Mouse (Mus musculus): ENCODE results near the gene Synrg. TPM values are rescaled to one million over a fixed set of nuclear protein-coding genes. Genes with fewer than 3 reads are reported as not detected.

The Synrg gene
- 5.2 and 5.4 TPM in 2 replicates for polyA plus RNA-seq (2015; fragmentation: Nextera tagmentation; extraction: Ambion mirVana)

DNA sequence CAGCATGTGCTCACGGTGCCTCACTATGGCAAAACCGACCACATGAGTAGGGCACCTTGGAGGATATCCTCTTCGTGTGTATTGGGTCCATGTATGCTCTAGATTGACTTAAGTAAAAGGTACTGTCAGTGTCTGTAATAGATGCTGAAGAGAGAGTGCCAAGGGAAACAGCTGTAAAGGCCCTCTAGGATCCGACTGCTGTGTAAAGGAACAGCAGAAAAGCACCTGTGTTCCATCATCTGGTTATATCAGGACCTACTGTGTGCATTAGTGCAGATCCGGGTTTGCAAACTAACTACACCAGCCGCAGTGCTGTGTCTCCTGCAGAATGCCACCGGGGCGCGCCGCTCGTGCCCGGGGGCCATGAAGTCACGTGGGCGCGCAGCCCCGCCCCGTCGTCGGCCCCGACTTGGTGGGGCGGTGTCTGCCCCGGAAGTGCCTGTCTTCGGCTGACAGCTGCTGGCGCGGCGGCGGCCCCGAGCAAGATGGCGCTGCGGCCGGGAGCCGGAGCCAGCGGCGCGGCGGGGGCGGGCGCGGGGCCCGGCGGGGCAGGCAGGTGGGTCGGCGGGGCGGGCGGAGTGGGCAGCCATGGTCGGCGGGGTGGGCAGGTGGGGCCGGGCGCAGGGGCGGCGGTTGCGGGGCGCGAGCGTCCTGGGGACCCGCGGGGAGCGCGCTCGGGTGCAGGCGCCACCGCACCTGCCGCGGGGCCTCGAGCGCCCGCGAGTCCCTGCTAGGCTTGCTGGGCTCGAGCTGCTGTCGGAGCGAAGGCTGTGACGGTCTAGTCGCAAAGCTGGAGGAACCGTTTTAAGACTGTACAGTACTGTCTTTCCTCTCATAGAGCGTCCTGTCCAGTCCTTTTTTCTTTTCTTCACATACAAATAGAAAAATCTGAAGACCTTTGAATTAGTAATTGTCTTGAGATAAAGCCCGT lies at the start of gene Synrg:
Synrg (plus strand) TSS at position 438 of the 931 bp plus-strand sequence.
- Histone ChIP-seq H3K36me3 (replicated peaks) (peaks cover 40% of the 10 kb centered on the region), H3K27ac (replicated peaks) (peak within 1 kb of the TSS; percentile 80), H3K27me3 (no peaks in the 10 kb centered on the region), H3K4me3 (replicated peaks) (peak within 1 kb of the TSS; percentile 77), H3K9me3 (replicated peaks) (no peaks in the 10 kb centered on the region), H3K9ac (peak within 1 kb of the TSS; percentile 75), H3K4me2 (peak within 1 kb of the TSS; percentile 84), H3K4me1 (replicated peaks) (peaks cover 41% of the 10 kb centered on the region)
- ATAC-seq (ENCODE audit: insufficient read depth), result peak; percentile 94
- WGBS (ENCODE audit: insufficient replicate concordance), result 1% methylated on average over 67 of the region's 76 CpGs

DNA sequence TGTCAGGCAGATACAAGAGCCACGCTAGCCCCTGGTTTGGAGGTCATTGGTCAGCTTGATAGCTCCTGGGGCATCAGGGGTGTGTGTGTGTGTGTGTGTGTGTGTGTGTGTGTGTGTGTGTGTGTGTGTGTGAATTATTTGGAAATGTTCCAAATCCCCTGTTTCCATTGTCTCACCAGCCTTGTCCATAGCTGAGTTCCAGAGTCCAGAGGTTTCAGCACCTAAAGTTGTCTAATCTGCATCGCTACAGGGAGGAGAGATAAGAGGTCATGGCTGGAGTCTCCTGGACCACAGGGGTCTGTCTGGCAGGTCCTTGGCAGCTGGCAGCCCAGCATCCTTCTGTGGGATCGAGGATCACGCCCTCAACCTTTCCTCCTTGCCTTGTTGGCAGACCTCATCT lies 49.7 kb upstream of the Synrg start:
- ATAC-seq (ENCODE audit: insufficient read depth), result no peak
- H3K27ac ChIP-seq (replicated peaks), result peak overlapping the region; percentile 53; the same call in 1 of the 2 replicates
- H3K36me3 ChIP-seq (replicated peaks), result no peaks in the 10 kb centered on the region
- H3K4me3 ChIP-seq (replicated peaks), result no peak overlapping the region
- peaks cover 9% of the 10 kb centered on the region for H3K4me1 ChIP-seq (replicated peaks)
- no peak overlapping the region for H3K4me2 ChIP-seq
- H3K27me3 ChIP-seq, result no peaks in the 10 kb centered on the region
- 49% methylated on average over 4 of the region's 4 CpGs for WGBS (ENCODE audit: insufficient replicate concordance)
- H3K9me3 ChIP-seq (replicated peaks), result no peaks in the 10 kb centered on the region
- no peak overlapping the region for H3K9ac ChIP-seq

- WGBS (ENCODE audit: insufficient replicate concordance), result 59% methylated on average over 2 of the region's 2 CpGs
- no peak overlapping the region for H3K27ac ChIP-seq (replicated peaks)
- no peak overlapping the region for H3K9ac ChIP-seq
- no peaks in the 10 kb centered on the region for H3K36me3 ChIP-seq (replicated peaks)
- no peaks in the 10 kb centered on the region for H3K27me3 ChIP-seq
- H3K4me1 ChIP-seq (replicated peaks), result 0 out of 2 replicates have a peak, but pooled peaks cover 3% of the 10 kb centered on the region
- no peak for ATAC-seq (ENCODE audit: insufficient read depth)
- no peak overlapping the region for H3K4me3 ChIP-seq (replicated peaks)
- H3K4me2 ChIP-seq, result no peak overlapping the region
- no peaks in the 10 kb centered on the region for H3K9me3 ChIP-seq (replicated peaks)
These were observed 41.6 kb upstream of the Synrg start for GRCm38 (mm10) chr11:83922600-83922999.

DNA sequence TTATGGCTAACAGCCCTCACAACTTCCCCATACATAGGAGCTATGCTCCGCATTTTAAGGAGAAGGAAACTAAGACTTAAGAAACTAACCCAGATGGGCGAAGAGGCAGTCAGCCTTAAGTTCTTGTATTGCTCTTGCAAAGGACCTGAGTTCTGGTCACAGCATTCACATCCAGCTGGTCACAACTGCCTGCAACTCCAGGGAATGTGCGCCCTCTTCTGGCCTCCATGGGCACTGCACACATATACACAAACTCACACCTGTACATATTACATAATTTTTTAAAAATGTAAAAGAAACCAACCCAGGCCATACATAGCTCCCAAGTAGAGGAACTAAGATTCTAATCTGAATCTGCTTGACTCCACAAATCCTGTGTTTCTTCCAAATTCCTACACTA lies 37.1 kb upstream of the Synrg start:
- no peaks in the 10 kb centered on the region for H3K27me3 ChIP-seq
- no peak for ATAC-seq (ENCODE audit: insufficient read depth)
- no peaks in the 10 kb centered on the region for H3K9me3 ChIP-seq (replicated peaks)
- no peak overlapping the region for H3K27ac ChIP-seq (replicated peaks)
- no peaks in the 10 kb centered on the region for H3K36me3 ChIP-seq (replicated peaks)
- WGBS (ENCODE audit: insufficient replicate concordance), result 50% methylated on average over 3 of the region's 3 CpGs
- H3K4me1 ChIP-seq (replicated peaks), result 0 out of 2 replicates have a peak, but pooled peaks cover 3% of the 10 kb centered on the region
- no peak overlapping the region for H3K4me2 ChIP-seq
- no peak overlapping the region for H3K4me3 ChIP-seq (replicated peaks)
- H3K9ac ChIP-seq, result no peak overlapping the region

GRCm38 (mm10) chr11:83932506-83933106 lies 31.6 kb upstream of the Synrg start:
- 50% methylated on average over 10 of the region's 10 CpGs for WGBS (ENCODE audit: insufficient replicate concordance)
- ATAC-seq (ENCODE audit: insufficient read depth), result no peak

GRCm38 (mm10) chr11:83933376-83933775 lies 30.9 kb upstream of the Synrg start:
- no peaks in the 10 kb centered on the region for H3K36me3 ChIP-seq (replicated peaks)
- H3K27me3 ChIP-seq, result peaks cover 5% of the 10 kb centered on the region
- no peaks in the 10 kb centered on the region for H3K9me3 ChIP-seq (replicated peaks)
- ATAC-seq (ENCODE audit: insufficient read depth), result no peak
- H3K4me2 ChIP-seq, result no peak overlapping the region
- no peaks in the 10 kb centered on the region for H3K4me1 ChIP-seq (replicated peaks)
- H3K4me3 ChIP-seq (replicated peaks), result no peak overlapping the region
- H3K27ac ChIP-seq (replicated peaks), result peak overlapping the region; percentile 24; the same call in 1 of the 2 replicates
- 73% methylated on average over 4 of the region's 4 CpGs for WGBS (ENCODE audit: insufficient replicate concordance)
- H3K9ac ChIP-seq, result no peak overlapping the region

More at GRCm38 (mm10) chr11:83932506-83933106, 31.6 kb upstream of the Synrg start:
- Histone ChIP-seq H3K4me1 (replicated peaks) (no peaks in the 10 kb centered on the region), H3K9me3 (replicated peaks) (no peaks in the 10 kb centered on the region), H3K36me3 (replicated peaks) (no peaks in the 10 kb centered on the region), H3K4me2 (no peak overlapping the region), H3K27ac (replicated peaks) (peak overlapping the region; percentile 24; the same call in 1 of the 2 replicates), H3K9ac (no peak overlapping the region), H3K4me3 (replicated peaks) (no peak overlapping the region), H3K27me3 (no peaks in the 10 kb centered on the region; the same call in 1 of the 2 replicates)

- no peak for ATAC-seq (ENCODE audit: insufficient read depth)
- no peak overlapping the region for H3K4me2 ChIP-seq
- 17% methylated on average over 7 of the region's 7 CpGs for WGBS (ENCODE audit: insufficient replicate concordance)
These were observed 28.1 kb upstream of the Synrg start for GRCm38 (mm10) chr11:83935986-83936665.

GRCm38 (mm10) chr11:83938556-83938955 lies 25.7 kb upstream of the Synrg start:
- peaks cover 5% of the 10 kb centered on the region for H3K27me3 ChIP-seq
- H3K27ac ChIP-seq (replicated peaks), result no peak overlapping the region
- peaks cover 16% of the 10 kb centered on the region for H3K4me1 ChIP-seq (replicated peaks)
- H3K9ac ChIP-seq, result no peak overlapping the region
- no peak overlapping the region for H3K4me3 ChIP-seq (replicated peaks)
- peaks cover 3% of the 10 kb centered on the region; the same call in 1 of the 2 replicates for H3K36me3 ChIP-seq (replicated peaks)
- no peak overlapping the region for H3K4me2 ChIP-seq
- WGBS (ENCODE audit: insufficient replicate concordance), result 59% methylated on average over 8 of the region's 8 CpGs
- H3K9me3 ChIP-seq (replicated peaks), result no peaks in the 10 kb centered on the region
- no peak for ATAC-seq (ENCODE audit: insufficient read depth)

More at GRCm38 (mm10) chr11:83935986-83936665, 28.1 kb upstream of the Synrg start:
- Histone ChIP-seq H3K4me1 (replicated peaks) (no peaks in the 10 kb centered on the region), H3K9me3 (replicated peaks) (no peaks in the 10 kb centered on the region), H3K27ac (replicated peaks) (no peak overlapping the region), H3K27me3 (peaks cover 5% of the 10 kb centered on the region), H3K36me3 (replicated peaks) (no peaks in the 10 kb centered on the region), H3K4me3 (replicated peaks) (no peak overlapping the region), H3K9ac (no peak overlapping the region)

- Histone ChIP-seq H3K9ac (peak within 1 kb of the TSS; percentile 79), H3K36me3 (replicated peaks) (peaks cover 38% of the 10 kb centered on the region), H3K4me2 (peak within 1 kb of the TSS; percentile 73), H3K4me1 (replicated peaks) (peaks cover 16% of the 10 kb centered on the region), H3K4me3 (replicated peaks) (peak within 1 kb of the TSS; percentile 85), H3K27ac (replicated peaks) (peak within 1 kb of the TSS; percentile 77), H3K27me3 (peaks cover 5% of the 10 kb centered on the region; the same call in 1 of the 2 replicates), H3K9me3 (replicated peaks) (no peaks in the 10 kb centered on the region)
- peak; percentile 91 for ATAC-seq (ENCODE audit: insufficient read depth)
- under 1% methylated on average over 49 of the region's 49 CpGs for WGBS (ENCODE audit: insufficient replicate concordance)
These were observed 22.0 kb upstream of the Synrg start, which contains the start of gene Ddx52 for GRCm38 (mm10) chr11:83941950-83942840. Gene Ddx52, plus strand, starts transcription at chr11:83942062.

- peaks cover 92% of the 10 kb centered on the region for H3K36me3 ChIP-seq (replicated peaks)
- H3K9me3 ChIP-seq (replicated peaks), result no peaks in the 10 kb centered on the region
- no peak for ATAC-seq (ENCODE audit: insufficient read depth)
- no peaks in the 10 kb centered on the region for H3K27me3 ChIP-seq
- 85% methylated on average over 2 of the region's 2 CpGs for WGBS (ENCODE audit: insufficient replicate concordance)
- no peaks in the 10 kb centered on the region for H3K4me1 ChIP-seq (replicated peaks)
- no peak overlapping the region for H3K4me2 ChIP-seq
- no peak overlapping the region for H3K27ac ChIP-seq (replicated peaks)
- H3K9ac ChIP-seq, result no peak overlapping the region
- H3K4me3 ChIP-seq (replicated peaks), result no peak overlapping the region
These were observed 7.4 kb upstream of the Synrg start for GRCm38 (mm10) chr11:83956822-83957221.

All from liver, embryonic 15.5 days (tissue).